Mouse (Mus musculus) lung, adult 18-20 months (tissue): ENCODE data around the gene Slain1.

Experiments used
- DNase-seq, 2 experiments: peaks; one replicate each; pipeline ENCODE4 v3.0.0; 2022; ENCODE audit warnings: mixed read lengths in 2 of 2

Gene Slain1

GRCm38 (mm10) chr14:103649896-103650334 lies at the start of gene Slain1:
Gene Slain1 (plus strand): TSS chr14:103650228.
- DNase-seq = peak; percentile 91

GRCm38 (mm10) chr14:103608063-103608462 lies 42.0 kb upstream of the Slain1 start:
- DNase-seq = peak; percentile 22 to 23

GRCm38 (mm10) chr14:103613573-103614271 lies 36.3 kb upstream of the Slain1 start:
- no peak for DNase-seq

- no peak for DNase-seq
Measured at GRCm38 (mm10) chr14:103614272-103614587, 35.8 kb upstream of the Slain1 start.

GRCm38 (mm10) chr14:103619756-103620155 lies 30.3 kb upstream of the Slain1 start:
- no peak for DNase-seq

GRCm38 (mm10) chr14:103621207-103621606 lies 28.8 kb upstream of the Slain1 start:
- no peak for DNase-seq

- DNase-seq = no peak
Measured at GRCm38 (mm10) chr14:103626100-103626499, 23.9 kb upstream of the Slain1 start.

GRCm38 (mm10) chr14:103629639-103630364 lies 20.2 kb upstream of the Slain1 start:
- no peak for DNase-seq

- no peak for DNase-seq
Measured at GRCm38 (mm10) chr14:103630545-103630944, 19.5 kb upstream of the Slain1 start.

- no peak for DNase-seq
Measured at GRCm38 (mm10) chr14:103643933-103644332, 6.1 kb upstream of the Slain1 start.

GRCm38 (mm10) chr14:103647981-103648380 lies 2.0 kb upstream of the Slain1 start:
- DNase-seq = no peak

GRCm38 (mm10) chr14:103648623-103649255 lies 1.3 kb upstream of the Slain1 start:
- no peak for DNase-seq

- no peak for DNase-seq
Measured at GRCm38 (mm10) chr14:103649302-103649701, 726 bp upstream of the Slain1 start.

GRCm38 (mm10) chr14:103650413-103651101 lies 529 bp downstream of the Slain1 start:
- peak; percentile 66 to 67 for DNase-seq

- no peak for DNase-seq
Measured at GRCm38 (mm10) chr14:103651106-103651505, 1.1 kb downstream of the Slain1 start.

GRCm38 (mm10) chr14:103651562-103651961 lies 1.5 kb downstream of the Slain1 start:
- no peak for DNase-seq

GRCm38 (mm10) chr14:103652524-103652923 lies 2.5 kb downstream of the Slain1 start:
- DNase-seq = no peak

- DNase-seq = no peak
Measured at GRCm38 (mm10) chr14:103653800-103654199, 3.8 kb downstream of the Slain1 start.

- DNase-seq = no peak
Measured at GRCm38 (mm10) chr14:103655448-103655847, 5.4 kb downstream of the Slain1 start.

GRCm38 (mm10) chr14:103657876-103658275 lies 7.8 kb downstream of the Slain1 start:
- DNase-seq = no peak

- DNase-seq = no peak
Measured at GRCm38 (mm10) chr14:103663026-103663425, 13.0 kb downstream of the Slain1 start.

- DNase-seq = no peak
Measured at GRCm38 (mm10) chr14:103664391-103664790, 14.4 kb downstream of the Slain1 start.

- no peak for DNase-seq
Measured at GRCm38 (mm10) chr14:103666347-103666954, 16.4 kb downstream of the Slain1 start.
